Mouse (Mus musculus) hindbrain, embryonic 10.5 days (tissue): Measurements from ENCODE around the gene Tagap1. TPM values are rescaled to one million over a fixed set of nuclear protein-coding genes. Genes with fewer than 3 reads are reported as not detected.
A peak's percentile ranks its signal among the peaks of the same experiment; 100 is the strongest.
"Not testable (repeated sequence)": the region's sequence is repeated elsewhere in the genome, so short reads cannot be mapped to it uniquely, and the experiment has no call there.

Experiments used
- DNase-seq: peaks from one replicate; pipeline ENCODE4 v3.0.0-alpha.2; 2017; ENCODE audit warnings: low spot score
- H3K27ac ChIP-seq: fragments of 300-500 bp; sonication (generic); 2 replicates; pipeline ENCODE4 v1.5.1; 2016; ENCODE audit warnings: mild to moderate bottlenecking, moderate library complexity
- H3K27me3 ChIP-seq: fragments of 300-500 bp; sonication (generic); 2 replicates; pipeline ENCODE4 v1.6.1; 2016; ENCODE audit warnings: mild to moderate bottlenecking; ENCODE audit not compliant: poor library complexity, insufficient read depth, severe bottlenecking
- H3K36me3 ChIP-seq: fragments of 300-500 bp; sonication (generic); 2 replicates; pipeline ENCODE4 v1.6.1; 2016; ENCODE audit warnings: mild to moderate bottlenecking, moderate library complexity
- H3K4me1 ChIP-seq: fragments of 300-500 bp; sonication (generic); replicated peaks from 2 replicates; pipeline ENCODE4 v1.6.1; 2016; ENCODE audit warnings: mild to moderate bottlenecking
- H3K4me3 ChIP-seq: fragments of 300-500 bp; sonication (generic); 2 replicates; pipeline ENCODE4 v1.5.1; 2016; ENCODE audit warnings: mild to moderate bottlenecking, moderate library complexity
- H3K9me3 ChIP-seq: fragments of 300-500 bp; sonication (generic); 2 replicates; pipeline ENCODE4 v1.6.1; 2016; ENCODE audit warnings: mild to moderate bottlenecking, moderate library complexity
- WGBS: fragments of 180-500 bp; shearing (Covaris S2); methylation state at CpG from one replicate; pipeline ENCODE4 v1.1.7; 2016; 5-methylcytosine and 5-hydroxymethylcytosine counted together
- polyA plus RNA-seq: library from polyadenylated mRNA; unstranded; fragments of >200 nt; fragmentation: Nextera tagmentation; extraction: Ambion mirVana; gene quantifications from 2 replicates; pipeline ENCODE4 v1.2.1, GENCODE M21; 2016

Tagap1 gene
- polyA plus RNA-seq, 1 experiment from 2014 or later: 50.6 TPM

GRCm38 (mm10) chr17:6978287-6979248, 17.6 kb upstream of the Tagap1 start, which contains the start of gene Gm49721:
TSS of gene Gm49721 (plus strand) at chr17:6978904.
- H3K9me3 ChIP-seq, H3K27me3 ChIP-seq, H3K36me3 ChIP-seq, H3K4me1 ChIP-seq: not testable (repeated sequence)
- Histone ChIP-seq H3K4me3 (peak within 1 kb of the TSS; percentile 57), H3K27ac (peak within 1 kb of the TSS; percentile 82)
- DNase-seq: peak; percentile 45
- WGBS: 2% methylated on average over 59 of the region's 68 CpGs

DNA sequence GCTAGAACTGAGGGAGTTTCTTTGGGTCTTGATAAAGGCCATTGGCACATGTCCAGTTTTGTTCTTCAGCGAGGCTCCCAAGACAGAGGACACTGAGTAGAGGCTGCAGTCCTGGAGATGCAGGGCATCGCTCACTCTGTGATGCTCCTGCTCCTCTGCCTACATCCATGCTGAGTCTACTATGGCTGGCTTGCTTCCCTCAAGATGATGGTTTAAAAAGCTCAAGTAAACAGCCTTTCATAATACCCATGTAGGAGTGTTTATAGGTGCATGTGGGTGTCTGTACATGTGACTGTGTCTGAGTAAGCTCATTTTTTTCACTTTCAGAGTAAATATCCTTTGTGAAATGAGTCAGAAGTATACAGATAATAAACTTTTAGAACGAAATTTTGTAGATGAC, 14.0 kb upstream of the Tagap1 start:
- not testable (repeated sequence) for H3K9me3 ChIP-seq, H3K4me1 ChIP-seq, H3K27me3 ChIP-seq, H3K27ac ChIP-seq, H3K36me3 ChIP-seq, H3K4me3 ChIP-seq, DNase-seq
- WGBS: 77% methylated on average over 3 of the region's 3 CpGs

DNA sequence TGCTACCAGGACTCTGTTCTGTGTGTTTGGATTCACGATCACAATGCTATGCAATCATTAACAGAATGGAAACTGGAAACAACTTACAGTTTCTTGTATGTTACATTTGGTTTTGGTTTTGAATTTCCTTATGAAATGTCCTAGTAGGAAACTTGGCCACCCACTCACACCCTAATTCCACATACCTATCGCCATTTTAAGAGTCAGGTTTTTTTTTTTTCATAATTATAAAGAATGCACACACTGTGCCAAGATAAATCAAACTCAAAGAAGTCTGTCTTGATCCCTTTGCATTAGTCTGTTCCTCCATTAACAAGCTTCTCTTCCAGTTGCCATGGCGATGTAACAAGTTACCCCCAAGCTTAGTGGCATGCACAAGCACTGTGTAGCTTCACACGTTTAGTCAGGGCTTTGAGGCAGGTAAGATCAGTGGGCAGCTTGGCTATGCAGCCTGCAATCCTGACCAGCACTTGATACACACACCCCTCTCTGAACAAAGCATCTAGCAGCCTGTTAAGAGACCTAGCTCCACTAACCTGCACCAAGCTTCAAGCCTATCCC, 12.0 kb upstream of the Tagap1 start:
- not testable (repeated sequence) for DNase-seq

GRCm38 (mm10) chr17:6971238-6971637, 10.3 kb upstream of the Tagap1 start:
- not testable (repeated sequence) for H3K4me3 ChIP-seq, H3K27ac ChIP-seq, H3K9me3 ChIP-seq, H3K4me1 ChIP-seq, H3K27me3 ChIP-seq, DNase-seq, H3K36me3 ChIP-seq
- 89% methylated on average over 8 of the region's 8 CpGs for WGBS

More for the DNA sequence above, 12.0 kb upstream of the Tagap1 start:
- H3K4me1 ChIP-seq, H3K27me3 ChIP-seq, H3K36me3 ChIP-seq, H3K27ac ChIP-seq, H3K9me3 ChIP-seq, H3K4me3 ChIP-seq: not testable (repeated sequence)
- WGBS: 67% methylated on average over 4 of the region's 4 CpGs

- not testable (repeated sequence) for H3K27ac ChIP-seq, H3K27me3 ChIP-seq, H3K9me3 ChIP-seq, H3K36me3 ChIP-seq, H3K4me3 ChIP-seq, H3K4me1 ChIP-seq, DNase-seq
- 100% methylated on average over 1 of the region's 8 CpGs for WGBS
These were observed 9.4 kb upstream of the Tagap1 start, which contains the start of gene Rnaset2b for GRCm38 (mm10) chr17:6970334-6970733. TSS of gene Rnaset2b (plus strand) at chr17:6970634.

GRCm38 (mm10) chr17:6967673-6968072, 6.7 kb upstream of the Tagap1 start:
- WGBS: 100% methylated on average over 1 of the region's 1 CpGs
- not testable (repeated sequence) for H3K9me3 ChIP-seq, H3K27me3 ChIP-seq, H3K4me3 ChIP-seq, DNase-seq, H3K27ac ChIP-seq, H3K4me1 ChIP-seq, H3K36me3 ChIP-seq

DNA sequence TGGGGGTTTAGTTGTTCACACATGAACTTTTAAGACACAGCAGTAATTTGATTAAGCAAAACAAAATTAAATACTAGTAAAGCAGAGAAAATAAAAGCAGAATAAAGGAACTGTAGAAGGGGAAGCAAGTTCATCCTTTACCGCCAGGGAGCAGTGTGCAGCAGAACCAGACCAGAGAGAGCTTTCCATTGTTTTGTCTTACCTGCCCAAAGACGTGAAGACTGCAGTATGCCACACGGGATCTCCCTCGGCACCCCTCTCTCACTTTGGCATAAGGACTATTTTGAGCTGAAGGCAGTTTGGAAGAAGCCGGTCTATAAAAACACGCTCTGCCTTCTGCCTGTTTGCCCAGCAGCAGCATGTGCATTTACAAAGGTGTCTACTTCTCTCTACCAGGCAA, 4.4 kb upstream of the Tagap1 start:
- DNase-seq: peak; percentile 13

GRCm38 (mm10) chr17:6962936-6963335, 2.0 kb upstream of the Tagap1 start:
- H3K27me3 ChIP-seq, DNase-seq: not testable (repeated sequence)
- WGBS: 82% methylated on average over 4 of the region's 4 CpGs

More for the DNA sequence above, 4.4 kb upstream of the Tagap1 start:
- not testable (repeated sequence) for H3K27me3 ChIP-seq, H3K4me3 ChIP-seq, H3K4me1 ChIP-seq, H3K9me3 ChIP-seq, H3K36me3 ChIP-seq, H3K27ac ChIP-seq
- WGBS: 18% methylated on average over 6 of the region's 6 CpGs

GRCm38 (mm10) chr17:6962339-6962738, 1.4 kb upstream of the Tagap1 start:
- H3K4me1 ChIP-seq, H3K36me3 ChIP-seq, H3K9me3 ChIP-seq, H3K27me3 ChIP-seq, DNase-seq, H3K27ac ChIP-seq, H3K4me3 ChIP-seq: not testable (repeated sequence)
- 86% methylated on average over 4 of the region's 6 CpGs for WGBS

More at GRCm38 (mm10) chr17:6962936-6963335, 2.0 kb upstream of the Tagap1 start:
- H3K9me3 ChIP-seq, H3K27ac ChIP-seq, H3K4me3 ChIP-seq, H3K4me1 ChIP-seq, H3K36me3 ChIP-seq: not testable (repeated sequence)

GRCm38 (mm10) chr17:6961181-6962000, 435 bp upstream of the Tagap1 start:
- not testable (repeated sequence) for H3K27me3 ChIP-seq, H3K36me3 ChIP-seq, H3K4me1 ChIP-seq, H3K9me3 ChIP-seq, H3K27ac ChIP-seq
- DNase-seq: peak; percentile 32
- peak overlapping the region; percentile 39 for H3K4me3 ChIP-seq
- WGBS: under 1% methylated on average over 23 of the region's 48 CpGs

GRCm38 (mm10) chr17:6960349-6960748, 607 bp downstream of the Tagap1 start:
- not testable (repeated sequence) for DNase-seq, H3K27me3 ChIP-seq, H3K9me3 ChIP-seq, H3K4me1 ChIP-seq
- WGBS: 2% methylated on average over 12 of the region's 12 CpGs
- Histone ChIP-seq H3K27ac (peak overlapping the region; percentile 69), H3K4me3 (peak overlapping the region; percentile 59), H3K36me3 (peaks cover 11% of the 10 kb centered on the region)

DNA sequence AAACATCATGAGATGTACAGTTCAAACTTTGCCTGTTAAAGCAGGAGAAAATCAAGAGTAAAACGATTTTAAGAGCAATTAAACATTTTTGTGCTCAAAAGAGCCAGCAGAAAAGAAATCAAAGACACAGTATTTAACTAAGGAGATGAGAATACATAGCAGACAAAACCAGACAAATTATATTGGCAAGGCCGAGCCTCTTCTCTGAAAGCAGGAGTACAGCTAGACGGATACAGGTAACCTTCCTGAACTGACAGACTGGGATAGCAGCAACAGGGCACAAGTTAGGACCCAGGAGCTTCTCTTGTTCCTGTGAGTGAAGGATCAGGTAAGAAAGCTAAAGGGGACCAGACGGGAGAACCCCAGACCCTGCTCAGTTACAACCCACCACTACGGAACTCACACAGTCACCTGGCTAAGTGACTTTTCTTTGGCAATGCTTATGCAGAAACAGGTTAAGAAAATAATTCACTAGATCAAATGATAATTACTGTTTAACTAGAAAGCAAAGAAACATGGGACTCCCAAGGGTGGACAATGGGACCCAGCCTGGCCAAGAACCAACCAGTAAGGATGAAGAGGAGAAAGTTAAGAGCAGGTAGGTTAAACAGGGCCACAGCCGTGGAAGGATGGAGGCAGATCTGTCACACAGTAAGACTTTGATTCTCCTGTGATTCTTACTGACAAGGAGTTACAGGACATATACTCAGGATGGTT, 1.3 kb downstream of the Tagap1 start:
- H3K9me3 ChIP-seq, H3K27me3 ChIP-seq, DNase-seq, H3K4me1 ChIP-seq, H3K27ac ChIP-seq: not testable (repeated sequence)
- H3K4me3 ChIP-seq: peak overlapping the region; percentile 59
- WGBS: 62% methylated on average over 5 of the region's 6 CpGs
- peaks cover 17% of the 10 kb centered on the region for H3K36me3 ChIP-seq
